Mouse (Mus musculus) stomach, postnatal 0 days (tissue): ENCODE results near the gene Kcnj4.

Experiments used
- CTCF ChIP-seq: IDR thresholded peaks from 2 replicates; pipeline ENCODE4 v1.5.1; 2016; ENCODE audit warnings: antibody characterized with exemption, low read depth, mild to moderate bottlenecking, moderate library complexity
- EP300 ChIP-seq: optimal IDR thresholded peaks from 2 replicates; pipeline ENCODE3; 2016; ENCODE audit warnings: antibody characterized with exemption

- no peak for TF ChIP-seq CTCF
- TF ChIP-seq EP300 = no peak
These were observed 64.8 kb downstream of the Kcnj4 start for GRCm38 (mm10) chr15:79440223-79440622.
